Mouse (Mus musculus) hindbrain, embryonic 12.5 days (tissue): Measurements from ENCODE around the gene Exoc3. TPM values are rescaled to one million over a fixed set of nuclear protein-coding genes. Genes with fewer than 3 reads are reported as not detected.
A peak's percentile ranks its signal among the peaks of the same experiment; 100 is the strongest.

Source experiments
- ATAC-seq: fragments of 200-750 bp; cut with Nextera tagmentation; 2 replicates; pipeline ENCODE4 v1.8.0; 2017; ENCODE audit warnings: moderate TSS enrichment; ENCODE audit not compliant: low FRiP score
- H3K27ac ChIP-seq: fragments of 300-500 bp; sonication (generic); 2 replicates; pipeline ENCODE4 v1.5.1; 2016; ENCODE audit warnings: mild to moderate bottlenecking
- H3K27me3 ChIP-seq: fragments of 300-500 bp; sonication (generic); 2 replicates; pipeline ENCODE4 v1.6.1; 2016; ENCODE audit warnings: mild to moderate bottlenecking
- H3K36me3 ChIP-seq: fragments of 300-500 bp; sonication (generic); 2 replicates; pipeline ENCODE4 v1.6.1; 2016; ENCODE audit warnings: mild to moderate bottlenecking
- H3K4me1 ChIP-seq: fragments of 300-500 bp; sonication (generic); 2 replicates; pipeline ENCODE4 v1.6.1; 2016
- H3K4me2 ChIP-seq: fragments of 300-500 bp; sonication (generic); replicated peaks from 2 replicates; pipeline ENCODE4 v1.6.1; 2016; ENCODE audit warnings: mild to moderate bottlenecking
- H3K4me3 ChIP-seq: fragments of 300-500 bp; sonication (generic); 2 replicates; pipeline ENCODE4 v1.5.1; 2016; ENCODE audit warnings: mild to moderate bottlenecking
- H3K9ac ChIP-seq: fragments of 300-500 bp; sonication (generic); 2 replicates; pipeline ENCODE4 v1.6.1; 2016; ENCODE audit warnings: mild to moderate bottlenecking, moderate library complexity
- H3K9me3 ChIP-seq: fragments of 300-500 bp; sonication (generic); replicated peaks from 2 replicates; pipeline ENCODE4 v1.6.1; 2016; ENCODE audit warnings: mild to moderate bottlenecking
- WGBS: fragments of 180-500 bp; shearing (Covaris S2); methylation state at CpG from one replicate; pipeline ENCODE4 v1.1.7; 2016; 5-methylcytosine and 5-hydroxymethylcytosine counted together
- polyA plus RNA-seq: library from polyadenylated mRNA; unstranded; fragments of >200 nt; fragmentation: Nextera tagmentation; extraction: Ambion mirVana; gene quantifications from 2 replicates; pipeline ENCODE4 v1.2.1, GENCODE M21; 2016

Exoc3 gene
- polyA plus RNA-seq, 1 experiment from 2014 or later: 79.2 TPM

- ATAC-seq: no peak
- 89% methylated on average over 10 of the region's 10 CpGs for WGBS
- peaks cover 41% of the 10 kb centered on the region for H3K36me3 ChIP-seq
Observed at GRCm38 (mm10) chr13:74169446-74170164, 38.9 kb downstream of the Exoc3 start.

GRCm38 (mm10) chr13:74167492-74167891 is 41.0 kb downstream of the Exoc3 start:
- Histone ChIP-seq H3K4me3 (no peak overlapping the region), H3K27me3 (no peaks in the 10 kb centered on the region), H3K36me3 (peaks cover 25% of the 10 kb centered on the region), H3K9me3 (no peaks in the 10 kb centered on the region), H3K27ac (no peak overlapping the region), H3K9ac (no peak overlapping the region), H3K4me1 (peaks cover 5% of the 10 kb centered on the region; the same call in 1 of the 2 replicates), H3K4me2 (no peak overlapping the region)
- WGBS: 89% methylated on average over 2 of the region's 2 CpGs
- ATAC-seq: peak; percentile 23; the same call in 1 of the 2 replicates

More at GRCm38 (mm10) chr13:74169446-74170164, 38.9 kb downstream of the Exoc3 start:
- no peak overlapping the region for H3K4me3 ChIP-seq
- H3K27ac ChIP-seq: no peak overlapping the region
- H3K9ac ChIP-seq: no peak overlapping the region
- H3K4me1 ChIP-seq: peaks cover 5% of the 10 kb centered on the region; the same call in 1 of the 2 replicates
- no peaks in the 10 kb centered on the region for H3K27me3 ChIP-seq
- H3K9me3 ChIP-seq: no peaks in the 10 kb centered on the region
- H3K4me2 ChIP-seq: no peak overlapping the region

GRCm38 (mm10) chr13:74167057-74167413 is 41.5 kb downstream of the Exoc3 start:
- Histone ChIP-seq H3K9me3 (no peaks in the 10 kb centered on the region), H3K27me3 (no peaks in the 10 kb centered on the region), H3K27ac (no peak overlapping the region), H3K9ac (peak overlapping the region; percentile 46), H3K4me1 (peaks cover 5% of the 10 kb centered on the region; the same call in 1 of the 2 replicates), H3K4me3 (peak overlapping the region; percentile 40), H3K4me2 (peak overlapping the region; percentile 64), H3K36me3 (peaks cover 23% of the 10 kb centered on the region)
- peak; percentile 64 for ATAC-seq
- WGBS: 15% methylated on average over 9 of the region's 9 CpGs

GRCm38 (mm10) chr13:74166348-74167056 is 42.0 kb downstream of the Exoc3 start:
- Histone ChIP-seq H3K4me1 (peaks cover 5% of the 10 kb centered on the region; the same call in 1 of the 2 replicates), H3K27ac (no peak overlapping the region), H3K9ac (peak overlapping the region; percentile 46), H3K9me3 (no peaks in the 10 kb centered on the region), H3K36me3 (peaks cover 17% of the 10 kb centered on the region), H3K4me2 (peak overlapping the region; percentile 64), H3K27me3 (no peaks in the 10 kb centered on the region), H3K4me3 (peak overlapping the region; percentile 40)
- WGBS: 8% methylated on average over 19 of the region's 19 CpGs
- ATAC-seq: peak; percentile 78

- ATAC-seq: no peak
- WGBS: 81% methylated on average over 2 of the region's 2 CpGs
- no peak overlapping the region for H3K4me2 ChIP-seq
- no peaks in the 10 kb centered on the region for H3K27me3 ChIP-seq
- no peaks in the 10 kb centered on the region for H3K36me3 ChIP-seq
- no peaks in the 10 kb centered on the region for H3K9me3 ChIP-seq
- H3K4me3 ChIP-seq: no peak overlapping the region
- H3K9ac ChIP-seq: no peak overlapping the region
- H3K27ac ChIP-seq: no peak overlapping the region
- no peaks in the 10 kb centered on the region for H3K4me1 ChIP-seq
Observed at GRCm38 (mm10) chr13:74147327-74147726, 61.2 kb downstream of the Exoc3 start.

GRCm38 (mm10) chr13:74145983-74146622 is 62.4 kb downstream of the Exoc3 start:
- no peak overlapping the region for H3K4me3 ChIP-seq
- no peak overlapping the region for H3K9ac ChIP-seq
- no peaks in the 10 kb centered on the region for H3K36me3 ChIP-seq
- H3K4me2 ChIP-seq: no peak overlapping the region
- H3K27ac ChIP-seq: no peak overlapping the region
- ATAC-seq: no peak
- H3K9me3 ChIP-seq: no peaks in the 10 kb centered on the region
- no peaks in the 10 kb centered on the region for H3K27me3 ChIP-seq
- H3K4me1 ChIP-seq: no peaks in the 10 kb centered on the region
- WGBS: 81% methylated on average over 3 of the region's 3 CpGs

- 79% methylated on average over 7 of the region's 7 CpGs for WGBS
- H3K27me3 ChIP-seq: no peaks in the 10 kb centered on the region
- H3K4me1 ChIP-seq: no peaks in the 10 kb centered on the region
- no peaks in the 10 kb centered on the region for H3K36me3 ChIP-seq
- ATAC-seq: no peak
- H3K9me3 ChIP-seq: no peaks in the 10 kb centered on the region
- no peak overlapping the region for H3K27ac ChIP-seq
- no peak overlapping the region for H3K9ac ChIP-seq
- no peak overlapping the region for H3K4me3 ChIP-seq
- no peak overlapping the region for H3K4me2 ChIP-seq
Observed at GRCm38 (mm10) chr13:74144120-74144884, 64.2 kb downstream of the Exoc3 start.

- H3K4me2 ChIP-seq: no peak overlapping the region
- no peaks in the 10 kb centered on the region for H3K36me3 ChIP-seq
- H3K4me1 ChIP-seq: no peaks in the 10 kb centered on the region
- H3K27me3 ChIP-seq: no peaks in the 10 kb centered on the region
- no peaks in the 10 kb centered on the region for H3K9me3 ChIP-seq
- H3K27ac ChIP-seq: no peak overlapping the region
- WGBS: 81% methylated on average over 3 of the region's 3 CpGs
- no peak for ATAC-seq
- H3K9ac ChIP-seq: no peak overlapping the region
- H3K4me3 ChIP-seq: no peak overlapping the region
Observed at GRCm38 (mm10) chr13:74143282-74143681, 65.2 kb downstream of the Exoc3 start.

- Histone ChIP-seq H3K36me3 (no peaks in the 10 kb centered on the region), H3K4me3 (no peak overlapping the region), H3K9me3 (no peaks in the 10 kb centered on the region), H3K27ac (no peak overlapping the region), H3K9ac (no peak overlapping the region), H3K4me2 (no peak overlapping the region), H3K4me1 (no peaks in the 10 kb centered on the region), H3K27me3 (no peaks in the 10 kb centered on the region)
- WGBS: 90% methylated on average over 6 of the region's 6 CpGs
- no peak for ATAC-seq
Observed at GRCm38 (mm10) chr13:74140793-74141192, 67.7 kb downstream of the Exoc3 start.

GRCm38 (mm10) chr13:74138906-74139647 is 69.5 kb downstream of the Exoc3 start:
- Histone ChIP-seq H3K9ac (no peak overlapping the region), H3K4me1 (no peaks in the 10 kb centered on the region), H3K36me3 (no peaks in the 10 kb centered on the region), H3K4me3 (no peak overlapping the region), H3K4me2 (no peak overlapping the region), H3K27me3 (no peaks in the 10 kb centered on the region), H3K9me3 (no peaks in the 10 kb centered on the region), H3K27ac (no peak overlapping the region)
- WGBS: 88% methylated on average over 7 of the region's 7 CpGs
- no peak for ATAC-seq

GRCm38 (mm10) chr13:74129909-74130308 is 78.6 kb downstream of the Exoc3 start:
- no peak overlapping the region for H3K4me2 ChIP-seq
- H3K4me3 ChIP-seq: no peak overlapping the region
- H3K9ac ChIP-seq: no peak overlapping the region
- H3K4me1 ChIP-seq: no peaks in the 10 kb centered on the region
- ATAC-seq: no peak
- 86% methylated on average over 6 of the region's 6 CpGs for WGBS
- no peak overlapping the region for H3K27ac ChIP-seq
- no peaks in the 10 kb centered on the region for H3K27me3 ChIP-seq
- no peaks in the 10 kb centered on the region for H3K9me3 ChIP-seq
- no peaks in the 10 kb centered on the region for H3K36me3 ChIP-seq
